Mouse (Mus musculus): ENCODE results near the gene Gm2a. TPM values are rescaled to one million over a fixed set of nuclear protein-coding genes. Genes with fewer than 3 reads are reported as not detected.

The Gm2a gene
- polyA plus RNA-seq, 1 experiment: 5.8 TPM

DNA sequence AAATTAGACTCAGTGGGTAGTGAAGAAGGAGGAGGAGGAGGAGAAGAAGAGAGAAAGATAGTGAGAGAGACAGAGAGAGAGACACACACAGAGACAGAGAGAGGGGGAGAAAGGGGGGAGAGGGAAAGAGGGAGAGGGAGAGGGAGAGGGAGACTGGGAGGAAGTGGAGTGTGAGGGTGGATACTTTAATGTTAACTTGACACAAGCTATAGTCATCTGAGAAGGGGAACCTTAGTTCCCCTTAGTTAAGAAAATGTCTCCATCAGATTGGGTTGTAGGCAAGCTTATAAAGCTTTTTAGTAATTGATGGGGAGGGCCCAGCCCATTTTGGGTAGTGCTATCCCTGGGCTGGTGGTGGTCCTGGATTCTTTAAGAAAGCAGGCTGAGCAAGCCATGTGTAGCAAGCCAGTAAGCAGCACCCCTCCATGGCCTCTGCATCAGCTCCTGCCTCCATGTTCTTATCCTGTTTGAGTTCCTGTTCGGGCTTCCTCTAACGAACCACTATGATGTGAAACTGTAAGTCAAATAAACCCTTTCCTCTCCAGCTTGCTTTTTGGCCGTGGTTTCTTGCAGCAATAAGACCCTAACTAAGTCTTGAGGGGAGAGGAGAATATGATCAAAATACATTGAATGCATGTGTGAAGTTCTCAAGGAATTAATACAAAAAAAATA lies 56.6 kb downstream of the Gm2a start:
- Histone ChIP-seq H3K4me3 (no peak overlapping the region), H3K27me3 (ENCODE audit: control insufficient read depth, insufficient read depth, insufficient read length) (peaks cover 9% of the 10 kb centered on the region), H3K4me2 (ENCODE audit: low read depth) (no peak overlapping the region), H3ac (ENCODE audit: control insufficient read depth, insufficient read length) (no peak overlapping the region), H3K36me3 (ENCODE audit: control insufficient read depth, insufficient read depth) (no peaks in the 10 kb centered on the region), H3K79me2 (ENCODE audit: control insufficient read depth, insufficient read depth) (no peaks in the 10 kb centered on the region)
- no peak for TF ChIP-seq MAX (IDR thresholded peaks at IDR 0.05; ENCODE audit: low read depth)
- TF ChIP-seq TCF12 (IDR thresholded peaks at IDR 0.05; ENCODE audit: insufficient read depth, poor library complexity, severe bottlenecking): no peak
- TF ChIP-seq MYOG (IDR thresholded peaks at IDR 0.05; ENCODE audit: control insufficient read depth in 1 of 3, insufficient read depth in 1 of 3, insufficient read length in 2 of 3, low read depth in 2 of 3): no peak
- no peak for TF ChIP-seq POLR2A (IDR thresholded peaks at IDR 0.05; ENCODE audit: insufficient read length, low read depth)
- no peak for TF ChIP-seq SRF (IDR thresholded peaks at IDR 0.05; ENCODE audit: control insufficient read depth, insufficient read length, low read depth)
- no peak for TF ChIP-seq POLR2AphosphoS2 (IDR thresholded peaks at IDR 0.05; ENCODE audit: insufficient read length, low read depth)
- TF ChIP-seq E2F4 (IDR thresholded peaks at IDR 0.05; ENCODE audit: insufficient read depth): no peak

DNA sequence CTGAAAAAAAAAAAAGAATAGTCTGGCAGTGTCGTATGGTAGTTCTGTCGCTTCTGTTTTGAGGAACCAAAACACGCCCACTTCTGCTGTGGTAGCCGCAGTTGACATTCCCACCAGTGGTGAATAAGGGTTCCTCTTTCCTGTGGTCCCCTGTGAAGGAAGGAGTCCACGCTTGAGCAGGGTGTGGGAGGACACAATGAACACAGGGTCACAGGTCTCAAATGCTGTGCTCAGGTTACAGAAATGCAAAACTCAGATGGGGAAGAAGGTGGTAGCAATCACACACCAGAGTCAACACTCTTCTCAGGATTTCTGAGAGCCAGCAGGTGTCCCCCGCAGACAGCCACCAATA lies 57.1 kb downstream of the Gm2a start:
- TF ChIP-seq MAX (IDR thresholded peaks at IDR 0.05; ENCODE audit: low read depth): no peak
- no peak for TF ChIP-seq MYOG (IDR thresholded peaks at IDR 0.05; ENCODE audit: control insufficient read depth in 1 of 3, insufficient read depth in 1 of 3, insufficient read length in 2 of 3, low read depth in 2 of 3)
- TF ChIP-seq MYOD1 (IDR thresholded peaks at IDR 0.05; ENCODE audit: control insufficient read depth in 1 of 3, insufficient read length in 2 of 3, low read depth in 2 of 3): no peak
- TF ChIP-seq POLR2AphosphoS2 (IDR thresholded peaks at IDR 0.05; ENCODE audit: insufficient read length, low read depth): no peak
- no peak for TF ChIP-seq TCF3 (IDR thresholded peaks at IDR 0.05; ENCODE audit: insufficient read length, low read depth)
- TF ChIP-seq REST (IDR thresholded peaks at IDR 0.05; ENCODE audit: insufficient read depth, insufficient read length): no peak
- TF ChIP-seq POLR2A (IDR thresholded peaks at IDR 0.05; ENCODE audit: insufficient read length, low read depth): no peak
- no peak for TF ChIP-seq TCF12 (IDR thresholded peaks at IDR 0.05; ENCODE audit: insufficient read depth, poor library complexity, severe bottlenecking)
- no peak for TF ChIP-seq SRF (IDR thresholded peaks at IDR 0.05; ENCODE audit: control insufficient read depth, insufficient read length, low read depth)
- no peak for TF ChIP-seq E2F4 (IDR thresholded peaks at IDR 0.05; ENCODE audit: insufficient read depth)
- TF ChIP-seq CEBPB (IDR thresholded peaks at IDR 0.05; ENCODE audit: insufficient read depth, poor library complexity, severe bottlenecking): no peak
- TF ChIP-seq USF1 (IDR thresholded peaks at IDR 0.05; ENCODE audit: low read depth): no peak
- H3K36me3 ChIP-seq (ENCODE audit: control insufficient read depth, insufficient read depth): no peaks in the 10 kb centered on the region
- H3ac ChIP-seq (ENCODE audit: control insufficient read depth, insufficient read length): no peak overlapping the region
- no peak overlapping the region for H3K4me2 ChIP-seq (ENCODE audit: low read depth)
- no peaks in the 10 kb centered on the region for H3K79me2 ChIP-seq (ENCODE audit: control insufficient read depth, insufficient read depth)
- peaks cover 9% of the 10 kb centered on the region for H3K27me3 ChIP-seq (ENCODE audit: control insufficient read depth, insufficient read depth, insufficient read length)
- H3K4me3 ChIP-seq: no peak overlapping the region

DNA sequence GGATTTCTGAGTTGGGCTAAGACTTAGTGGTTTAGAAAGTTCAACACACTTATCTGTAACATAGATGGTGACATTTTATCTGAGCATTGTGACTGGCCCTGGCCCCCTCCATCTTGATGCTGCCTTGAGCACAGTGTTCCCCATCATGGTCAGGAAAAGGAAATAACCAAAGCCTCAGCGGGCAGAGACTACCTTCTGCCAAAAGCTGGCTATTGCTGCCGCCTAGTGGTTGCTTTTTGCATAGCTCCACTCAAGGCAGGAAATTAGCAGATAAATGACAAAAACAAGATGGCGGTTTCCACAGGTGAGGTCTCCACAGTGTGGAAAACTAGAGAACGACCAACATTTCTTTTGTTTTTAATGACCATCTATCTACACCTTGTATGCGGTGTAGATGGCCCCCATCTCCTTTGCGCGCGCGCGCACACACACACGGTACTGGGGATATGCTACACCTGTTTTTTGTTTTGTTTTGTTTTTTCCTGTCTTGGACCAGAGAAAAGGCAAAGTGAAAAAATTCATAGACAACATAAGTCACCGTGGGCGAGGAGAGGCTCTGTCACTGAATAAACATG lies 61.0 kb downstream of the Gm2a start:
- Histone ChIP-seq H3K79me2 (ENCODE audit: control insufficient read depth, insufficient read depth) (no peaks in the 10 kb centered on the region), H3K27me3 (ENCODE audit: control insufficient read depth, insufficient read depth, insufficient read length) (peaks cover 20% of the 10 kb centered on the region), H3K4me2 (ENCODE audit: low read depth) (no peak overlapping the region), H3K36me3 (ENCODE audit: control insufficient read depth, insufficient read depth) (no peaks in the 10 kb centered on the region), H3ac (ENCODE audit: control insufficient read depth, insufficient read length) (no peak overlapping the region), H3K4me3 (no peak overlapping the region)
- TF ChIP-seq USF1 (IDR thresholded peaks at IDR 0.05; ENCODE audit: low read depth) (no peak), MYOG (IDR thresholded peaks at IDR 0.05; ENCODE audit: control insufficient read depth in 1 of 3, insufficient read depth in 1 of 3, insufficient read length in 2 of 3, low read depth in 2 of 3) (no peak), SRF (IDR thresholded peaks at IDR 0.05; ENCODE audit: control insufficient read depth, insufficient read length, low read depth) (no peak), POLR2AphosphoS2 (IDR thresholded peaks at IDR 0.05; ENCODE audit: insufficient read length, low read depth) (no peak), MAX (IDR thresholded peaks at IDR 0.05; ENCODE audit: low read depth) (no peak), POLR2A (IDR thresholded peaks at IDR 0.05; ENCODE audit: insufficient read length, low read depth) (no peak), MYOD1 (IDR thresholded peaks at IDR 0.05; ENCODE audit: control insufficient read depth in 1 of 3, insufficient read length in 2 of 3, low read depth in 2 of 3) (no peak), CEBPB (IDR thresholded peaks at IDR 0.05; ENCODE audit: insufficient read depth, poor library complexity, severe bottlenecking) (no peak), TCF3 (IDR thresholded peaks at IDR 0.05; ENCODE audit: insufficient read length, low read depth) (no peak), E2F4 (IDR thresholded peaks at IDR 0.05; ENCODE audit: insufficient read depth) (no peak), REST (IDR thresholded peaks at IDR 0.05; ENCODE audit: insufficient read depth, insufficient read length) (no peak), TCF12 (IDR thresholded peaks at IDR 0.05; ENCODE audit: insufficient read depth, poor library complexity, severe bottlenecking) (no peak)

Other genes with a start within 250 kb of the Gm2a start
- gene Lyrm7, start 237.2 kb upstream of the Gm2a start, polyA plus RNA-seq (2012; fragmentation: generic; extraction: Trizol): 2.2 TPM
- 860 TPM for gene Hint1, start 231.7 kb upstream of the Gm2a start, polyA plus RNA-seq (2012; fragmentation: generic; extraction: Trizol)
- 9.4 TPM for gene Gpx3, start 195.7 kb upstream of the Gm2a start, polyA plus RNA-seq (2012; fragmentation: generic; extraction: Trizol)
- 34.5 TPM for gene Tnip1, start 135.2 kb upstream of the Gm2a start, polyA plus RNA-seq (2012; fragmentation: generic; extraction: Trizol)
- 722 TPM for gene Anxa6, start 64.7 kb upstream of the Gm2a start, polyA plus RNA-seq (2012; fragmentation: generic; extraction: Trizol)
- 0.11 TPM for gene Ccdc69, start 20.0 kb upstream of the Gm2a start, polyA plus RNA-seq (2012; fragmentation: generic; extraction: Trizol)
- gene Slc36a3, start 53.6 kb downstream of the Gm2a start, polyA plus RNA-seq (2012; fragmentation: generic; extraction: Trizol): not detected
- gene Slc36a2, start 87.0 kb downstream of the Gm2a start, polyA plus RNA-seq (2012; fragmentation: generic; extraction: Trizol): not detected
- gene Slc36a1, start 106.2 kb downstream of the Gm2a start, polyA plus RNA-seq (2012; fragmentation: generic; extraction: Trizol): 5.3 TPM
- 0.06 TPM for gene Fat2, start 238.4 kb downstream of the Gm2a start, polyA plus RNA-seq (2012; fragmentation: generic; extraction: Trizol)

Measured in myocyte (in vitro differentiated cells).